Mouse (Mus musculus) megakaryocyte, embryonic 14.5 days (primary cell): ENCODE data around the gene Frs3.

Experiments used
- FLI1 ChIP-seq: IDR thresholded peaks from 2 replicates; pipeline ENCODE4 v1.6.1; 2012; ENCODE audit warnings: low read length, inconsistent platforms, mixed read lengths
- GATA1 ChIP-seq: IDR thresholded peaks from 3 replicates; pipeline ENCODE4 v1.6.1; 2012; ENCODE audit warnings: mixed read lengths, low read length, inconsistent platforms, borderline replicate concordance

GRCm38 (mm10) chr17:47742991-47743734, 54.3 kb downstream of the Frs3 start:
- TF ChIP-seq GATA1: no peak
- no peak for TF ChIP-seq FLI1
